Mouse (Mus musculus) left cerebral cortex, postnatal 25 days (tissue): ENCODE results near the gene Fam187a. TPM values are rescaled to one million over a fixed set of nuclear protein-coding genes. Genes with fewer than 3 reads are reported as not detected.

Source experiments
- DNase-seq, 2 experiments: peaks; one replicate each; pipeline ENCODE4 v3.0.0; 2022; ENCODE audit warnings: low spot score in 2 of 2, mixed read lengths in 1 of 2
- intact Hi-C: fragments of 180-260 bp; cut with DNase I; formaldehyde crosslinking; loops from one replicate; pipeline ENCODE4 v1.15.1; 2025
- total RNA-seq, 2 experiments: library from RNA; stranded (reverse); gene quantifications; 2 replicates each; pipeline ENCODE4 v1.2.3; 2021

Fam187a gene
- under 1 TPM in 1 of 2 experiments, not detected in 1; 0.27 TPM for total RNA-seq

- no peak for DNase-seq
- intact Hi-C loops: no loop called here
Observed at GRCm38 (mm10) chr11:102884616-102885219, at the start of gene Fam187a. Gene Fam187a (plus strand): TSS chr11:102885169.

- DNase-seq: no peak
- intact Hi-C loops: no loop called here
Observed at GRCm38 (mm10) chr11:102835549-102835948, 49.4 kb upstream of the Fam187a start, which contains the start of gene Higd1b. Gene Higd1b (plus strand): TSS chr11:102835849.

- intact Hi-C loops: no loop called here
- no peak for DNase-seq
Observed at GRCm38 (mm10) chr11:102836146-102836545, 48.8 kb upstream of the Fam187a start.

GRCm38 (mm10) chr11:102837385-102837784 is 47.6 kb upstream of the Fam187a start:
- intact Hi-C loops: no loop called here

GRCm38 (mm10) chr11:102838126-102838525 is 46.8 kb upstream of the Fam187a start:
- DNase-seq: no peak
- intact Hi-C loops: no loop called here

More at GRCm38 (mm10) chr11:102837385-102837784, 47.6 kb upstream of the Fam187a start:
- no peak for DNase-seq

GRCm38 (mm10) chr11:102838616-102839150 is 46.3 kb upstream of the Fam187a start:
- intact Hi-C loops: no loop called here
- no peak for DNase-seq

- intact Hi-C loops: no loop called here
- DNase-seq: no peak
Observed at GRCm38 (mm10) chr11:102845926-102846325, 39.0 kb upstream of the Fam187a start.

GRCm38 (mm10) chr11:102851883-102852282 is 33.1 kb upstream of the Fam187a start:
- no peak for DNase-seq
- intact Hi-C loops: no loop called here

- intact Hi-C loops: no loop called here
- DNase-seq: no peak
Observed at GRCm38 (mm10) chr11:102853760-102854159, 31.2 kb upstream of the Fam187a start.

- DNase-seq: no peak
- intact Hi-C loops: no loop called here
Observed at GRCm38 (mm10) chr11:102855941-102856340, 29.0 kb upstream of the Fam187a start.

- DNase-seq: no peak
- intact Hi-C loops: no loop called here
Observed at GRCm38 (mm10) chr11:102858951-102859350, 26.0 kb upstream of the Fam187a start.

- DNase-seq: peak; percentile 44 to 82
- intact Hi-C loops: loop anchor here (5.0 kb wide), 1 partner anchor 123 kb away; no protein-coding TSS in a partner anchor
Observed at GRCm38 (mm10) chr11:102859933-102860332, 25.0 kb upstream of the Fam187a start.

GRCm38 (mm10) chr11:102864272-102864671 is 20.7 kb upstream of the Fam187a start:
- DNase-seq: peak; percentile 67 to 72
- intact Hi-C loops: loop anchor here (1.0 to 5.0 kb wide), 2 partner anchors 90 to 127 kb away; no protein-coding TSS in a partner anchor

GRCm38 (mm10) chr11:102874801-102875334 is 10.1 kb upstream of the Fam187a start:
- intact Hi-C loops: no loop called here
- peak; percentile 70 to 93 for DNase-seq

- DNase-seq: no peak
Observed at GRCm38 (mm10) chr11:102879558-102879957, 5.4 kb upstream of the Fam187a start.

GRCm38 (mm10) chr11:102880585-102881313 is 4.2 kb upstream of the Fam187a start, which contains the start of the genes Eftud2 and Ccdc103:
Gene Eftud2 (minus strand): TSS chr11:102880985.
Gene Ccdc103 (plus strand): TSS chr11:102881204.
- DNase-seq: peak; percentile 96
- intact Hi-C loops: no loop called here

More at GRCm38 (mm10) chr11:102879558-102879957, 5.4 kb upstream of the Fam187a start:
- intact Hi-C loops: no loop called here

- intact Hi-C loops: no loop called here
- DNase-seq: peak; percentile 40 to 41
Observed at GRCm38 (mm10) chr11:102881314-102882198, 3.4 kb upstream of the Fam187a start.

GRCm38 (mm10) chr11:102887433-102887832 is 2.5 kb downstream of the Fam187a start:
- intact Hi-C loops: no loop called here
- no peak for DNase-seq

GRCm38 (mm10) chr11:102888135-102888534 is 3.2 kb downstream of the Fam187a start:
- intact Hi-C loops: no loop called here
- peak; percentile 56 to 73 for DNase-seq
